Mouse (Mus musculus) spleen, postnatal 14 days (tissue): ENCODE results near the gene Olfr453.

ENCODE experiments used
- DNase-seq, 2 experiments: peaks; one replicate each; pipeline ENCODE4 v3.0.0; 2021 to 2022; ENCODE audit warnings: low spot score in 2 of 2

Gene Olfr453

DNA sequence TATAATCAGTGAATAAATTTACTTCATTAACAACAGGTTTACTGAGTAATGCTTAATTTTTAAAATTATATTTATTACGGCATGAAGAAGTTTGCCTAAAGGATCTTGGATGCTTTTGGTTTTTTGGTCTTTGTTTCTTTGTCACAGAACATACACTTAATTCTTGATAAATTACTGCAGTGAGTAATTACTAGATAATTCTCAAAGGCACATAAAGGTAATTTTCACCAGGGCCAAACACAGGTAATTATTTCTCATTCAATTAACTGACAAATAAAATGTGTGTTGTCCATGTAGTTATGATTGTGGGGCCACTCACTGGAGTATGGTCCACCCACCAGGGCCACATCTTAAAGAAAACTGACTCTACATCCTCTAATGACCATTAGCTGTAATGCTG is at the start of gene Olfr453:
Gene Olfr453, plus strand, starts transcription at position 301 of the 400 bp plus-strand sequence.
- no peak for DNase-seq

DNA sequence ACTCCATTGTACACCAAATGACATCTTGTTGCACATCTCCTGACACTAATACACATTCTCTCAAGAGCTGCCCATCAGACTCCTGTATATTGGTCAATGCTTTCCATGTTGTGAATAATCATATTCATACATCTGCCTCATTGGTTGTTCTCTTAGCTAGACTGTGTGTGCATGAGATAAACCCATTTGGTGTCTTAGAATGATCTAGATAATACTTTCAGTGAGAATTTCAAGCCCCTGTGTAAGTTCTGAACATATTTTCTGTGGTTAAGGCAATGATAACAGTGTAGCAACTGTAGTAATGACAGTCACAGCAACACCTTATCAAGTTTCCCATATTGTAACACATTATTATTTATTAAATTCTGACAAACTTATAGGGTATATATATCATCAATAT is 49.4 kb upstream of the Olfr453 start:
- no peak for DNase-seq

DNA sequence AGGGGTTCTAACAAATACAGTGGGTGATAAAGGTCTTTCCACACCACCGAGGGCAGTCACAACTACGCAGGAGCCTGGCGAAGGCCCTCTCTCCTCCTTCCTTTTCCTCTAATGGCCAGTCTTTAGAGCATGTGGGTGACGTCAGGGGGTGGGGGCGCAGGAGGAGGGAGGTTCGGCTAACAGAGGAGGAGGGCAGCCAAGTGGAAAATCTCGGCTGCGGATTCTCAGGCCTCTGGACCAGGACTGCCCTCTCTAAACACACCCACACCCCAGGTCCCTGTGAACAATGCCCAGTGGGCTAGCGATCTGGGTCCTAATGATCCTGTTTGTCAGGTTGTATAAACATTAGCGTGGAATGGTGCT is 47.0 kb upstream of the Olfr453 start:
- no peak for DNase-seq

DNA sequence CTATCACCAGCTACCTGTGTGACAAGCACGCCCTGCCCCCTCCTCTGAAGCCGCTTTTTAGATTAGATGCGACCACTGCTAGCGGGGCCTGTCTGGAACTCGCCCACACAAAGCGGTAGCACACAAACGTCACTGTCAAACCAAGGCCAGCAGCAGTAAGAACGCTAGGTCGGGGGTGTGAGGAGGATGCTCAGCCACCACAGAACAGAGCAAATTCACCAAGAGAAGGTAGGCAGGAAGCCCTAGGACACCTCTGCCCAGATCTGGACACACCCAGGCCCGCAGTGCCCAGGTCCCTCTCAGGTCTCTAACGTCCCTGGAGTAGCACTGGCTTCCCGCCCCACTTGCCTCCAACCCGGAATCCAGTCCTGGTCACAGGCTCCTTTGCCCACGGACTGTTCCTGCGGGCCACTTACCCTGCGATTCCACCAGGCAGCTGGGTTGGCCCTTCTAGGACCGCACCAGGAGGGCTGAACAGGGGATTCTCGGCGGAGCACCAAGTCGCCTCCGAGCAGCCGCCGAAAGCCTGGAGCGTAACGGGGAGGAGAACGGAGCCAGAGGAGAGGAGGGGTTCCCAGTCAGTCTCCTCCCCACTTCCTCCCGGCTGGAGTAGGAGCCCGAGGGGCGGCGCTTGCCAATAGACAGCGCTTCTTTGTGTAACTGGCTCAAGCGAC is 46.5 kb upstream of the Olfr453 start:
- DNase-seq, result no peak

DNA sequence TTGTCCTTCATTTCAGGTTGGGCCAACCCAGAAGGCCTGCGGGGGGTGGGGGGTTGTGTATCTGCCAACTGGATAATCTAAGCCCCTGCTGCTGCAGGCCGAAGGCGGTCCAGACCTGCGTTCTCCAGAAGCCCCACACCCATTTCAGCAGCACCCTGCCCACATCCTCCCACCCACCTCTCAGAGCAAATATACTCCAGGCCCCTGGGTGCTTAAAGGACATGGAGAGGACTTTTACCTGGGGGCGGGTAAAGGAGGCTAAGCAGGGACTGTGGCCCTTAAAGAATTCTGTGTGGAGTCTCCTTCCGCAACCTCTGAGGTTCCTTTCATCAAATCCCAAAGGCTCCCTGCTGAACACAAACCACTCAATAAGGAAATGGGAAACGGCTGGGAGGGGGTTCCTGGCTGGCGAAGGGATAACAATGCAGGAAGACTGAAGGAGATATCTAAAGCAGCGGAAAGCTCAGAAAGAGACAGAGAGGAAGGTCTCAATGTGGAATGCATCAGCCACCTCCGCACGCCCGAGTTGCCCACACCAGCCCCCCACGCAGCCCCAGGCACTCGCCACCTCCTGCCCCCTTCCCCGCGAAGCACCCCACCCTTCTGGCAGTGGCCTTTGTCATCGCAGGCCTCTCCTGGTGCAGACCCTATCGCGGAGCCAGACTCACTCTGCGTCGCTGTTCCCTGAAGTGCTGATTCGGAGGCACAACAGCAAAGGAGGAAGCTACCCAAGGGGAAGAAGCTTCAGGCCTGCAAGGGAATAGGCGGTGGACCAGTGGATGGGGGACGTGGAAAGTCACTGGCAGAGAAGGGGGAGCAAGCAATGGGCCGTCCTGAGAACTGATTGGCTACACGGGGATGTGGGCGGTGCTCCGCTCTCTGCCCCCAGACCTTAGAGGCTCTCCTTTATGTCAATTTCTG is 29.6 kb upstream of the Olfr453 start, which contains the start of gene Tcaf1:
Gene Tcaf1, minus strand, starts transcription at position 798 of the 921 bp plus-strand sequence.
- DNase-seq, result no peak

DNA sequence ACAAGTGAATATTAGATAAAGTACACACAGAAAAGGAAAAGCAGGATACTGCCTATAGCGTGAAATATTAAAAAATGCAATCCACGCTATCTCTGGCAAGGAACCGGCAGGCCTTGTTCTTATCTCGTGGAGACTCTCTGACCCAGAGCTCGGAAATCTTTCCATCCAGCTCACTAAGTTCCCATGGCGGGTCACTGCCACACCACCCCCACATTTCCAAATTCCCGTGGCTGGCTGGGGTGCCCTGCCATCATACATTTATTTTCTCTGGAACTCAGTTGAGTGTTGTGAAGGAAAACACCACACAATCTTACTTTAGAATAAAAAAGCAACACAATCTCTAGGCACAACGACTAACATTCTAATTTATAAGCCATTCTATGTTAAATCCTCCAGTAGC is 24.5 kb upstream of the Olfr453 start:
- no peak for DNase-seq

DNA sequence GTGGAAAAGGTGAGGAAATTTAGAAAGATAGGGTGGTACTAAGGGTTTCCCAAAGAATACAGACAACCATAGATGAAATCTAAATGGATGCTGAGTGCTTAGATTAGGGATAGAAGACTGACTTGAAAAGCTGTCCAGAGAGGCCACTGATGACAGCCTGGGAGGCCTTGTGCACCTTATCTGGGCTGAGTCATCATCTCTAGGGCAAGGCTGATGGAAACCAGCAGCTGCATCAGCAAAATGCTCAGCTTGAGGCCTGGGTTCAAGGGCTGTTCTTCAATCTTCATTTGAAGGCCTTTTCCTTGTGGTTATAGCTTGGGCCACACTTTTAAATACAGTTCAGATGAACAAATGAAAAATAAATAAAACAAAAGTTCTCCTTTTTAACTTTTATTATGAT is 21.2 kb upstream of the Olfr453 start:
- DNase-seq, result no peak

DNA sequence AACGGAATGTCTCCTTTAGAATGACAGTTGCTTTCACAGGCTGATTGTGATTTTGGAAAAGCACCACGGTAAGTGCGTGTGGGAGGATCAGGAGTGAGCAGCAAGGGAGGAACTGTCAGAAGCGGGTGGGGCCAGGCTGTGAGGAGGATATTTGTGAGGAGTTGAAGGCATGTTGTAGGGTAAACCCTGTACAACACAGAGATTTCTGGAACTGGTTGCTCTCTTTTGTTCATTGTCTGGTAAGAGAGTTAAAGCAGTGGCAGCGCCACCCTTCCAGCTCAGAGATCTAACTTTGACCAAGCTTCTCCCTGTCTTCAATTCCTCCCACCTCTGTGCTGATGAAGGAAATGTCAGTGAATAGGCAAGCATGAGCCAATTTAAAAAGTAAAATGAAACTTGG is 3.1 kb downstream of the Olfr453 start:
- DNase-seq, result no peak

DNA sequence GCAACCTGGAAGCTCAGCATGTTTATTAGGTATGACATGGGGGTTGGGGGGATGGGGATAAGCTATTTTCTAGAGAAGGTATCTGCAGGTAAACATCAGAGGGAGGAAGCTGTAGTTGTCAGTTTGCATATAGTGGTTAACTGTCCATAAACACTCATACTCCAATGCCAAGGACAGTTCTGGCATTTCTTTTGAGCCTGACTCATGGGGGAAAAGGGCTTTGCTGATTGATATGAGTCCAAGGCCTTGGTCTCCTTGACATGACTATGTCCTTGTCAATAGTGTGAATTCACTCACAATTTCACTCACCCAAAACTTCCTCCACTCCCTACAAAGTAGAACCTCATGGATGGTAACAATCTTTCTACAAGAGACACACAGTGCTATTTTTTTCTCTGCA is 8.7 kb downstream of the Olfr453 start:
- no peak for DNase-seq

DNA sequence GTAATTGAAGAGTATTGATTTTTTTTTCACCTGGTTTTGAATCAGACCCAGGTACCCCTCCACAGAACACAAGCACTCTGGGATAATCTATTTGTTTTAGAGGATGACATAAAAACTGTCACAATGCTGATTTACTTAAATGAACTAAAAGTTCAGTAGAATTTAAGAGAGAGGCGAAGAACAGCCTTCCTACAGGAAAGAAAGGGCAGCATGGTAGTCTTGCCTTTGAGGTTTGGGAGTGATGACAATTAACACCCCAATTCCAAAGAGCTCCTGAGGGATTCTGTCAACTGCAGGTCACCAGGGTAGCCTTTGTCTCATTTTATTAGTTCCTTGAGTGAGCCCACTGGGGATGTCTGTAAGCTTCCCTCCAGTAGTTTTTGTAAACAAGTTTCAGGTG is 16.9 kb downstream of the Olfr453 start, which contains the start of gene Olfr38:
Gene Olfr38, plus strand, starts transcription at position 301 of the 400 bp plus-strand sequence.
- no peak for DNase-seq

DNA sequence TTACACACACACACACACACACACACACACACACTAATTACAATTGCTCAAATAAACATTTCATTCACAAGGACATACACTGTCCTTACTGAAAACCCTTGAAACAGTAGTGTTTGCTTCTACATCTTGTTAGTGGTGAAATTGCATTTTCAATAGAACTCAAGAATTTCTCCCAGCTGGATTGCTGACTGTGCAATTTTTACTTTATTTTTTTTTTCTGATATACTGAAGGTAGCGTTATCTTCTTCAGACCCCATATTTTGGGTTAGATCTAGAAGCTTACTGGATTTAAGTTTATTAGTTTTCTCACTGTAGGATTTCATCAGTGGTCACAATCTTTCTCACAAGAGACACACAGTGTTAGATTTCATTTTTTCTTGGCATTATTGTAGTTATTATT is 37.9 kb downstream of the Olfr453 start:
- DNase-seq, result no peak

DNA sequence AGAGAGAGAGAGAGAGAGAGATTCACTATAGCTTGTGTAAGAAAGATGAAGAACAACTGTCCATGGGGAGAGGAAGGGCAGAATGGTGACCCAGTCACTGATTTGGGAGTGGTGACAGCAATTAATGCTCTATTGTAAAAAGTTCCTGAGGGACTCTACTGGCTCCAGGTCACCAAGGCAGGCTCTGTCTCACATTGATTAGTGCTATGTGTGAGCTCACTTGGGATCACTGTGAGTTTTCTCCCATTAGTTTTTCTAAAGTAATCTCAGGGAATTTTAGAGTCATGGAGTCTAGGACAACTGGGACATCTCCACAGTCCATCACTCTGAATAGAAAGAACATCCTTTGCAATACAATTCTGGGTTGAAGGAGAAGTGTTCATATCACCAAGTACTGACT is 45.6 kb downstream of the Olfr453 start, which contains the start of gene Olfr452:
Gene Olfr452, plus strand, starts transcription at position 301 of the 400 bp plus-strand sequence.
- DNase-seq, result no peak

DNA sequence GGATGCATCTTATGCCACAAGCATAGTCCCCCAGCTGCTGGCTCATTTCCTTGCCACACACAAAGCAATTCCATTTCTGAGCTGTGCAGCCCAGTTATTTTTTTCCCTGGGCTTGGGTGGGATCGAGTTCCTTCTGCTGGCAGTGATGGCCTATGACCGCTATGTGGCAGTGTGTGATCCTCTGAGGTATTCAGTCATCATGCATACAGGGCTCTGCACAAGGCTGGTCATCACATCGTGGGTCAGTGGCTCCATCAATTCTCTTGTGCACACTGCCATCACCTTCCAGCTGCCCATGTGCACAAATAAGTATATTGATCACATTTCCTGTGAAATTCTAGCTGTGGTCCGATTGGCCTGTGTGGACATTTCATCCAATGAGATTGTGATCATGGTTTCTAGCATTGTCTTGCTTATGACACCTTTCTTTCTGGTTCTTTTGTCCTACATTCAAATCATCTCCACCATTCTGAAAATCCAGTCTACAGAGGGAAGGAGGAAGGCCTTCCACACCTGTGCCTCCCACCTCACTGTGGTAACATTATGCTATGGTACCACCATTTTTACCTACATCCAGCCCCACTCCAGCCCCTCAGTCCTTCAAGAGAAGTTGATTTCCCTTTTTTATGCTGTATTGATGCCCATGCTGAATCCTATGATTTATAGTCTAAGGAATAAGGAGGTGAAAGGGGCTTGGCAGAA is 51.2 kb downstream of the Olfr453 start:
- no peak for DNase-seq

DNA sequence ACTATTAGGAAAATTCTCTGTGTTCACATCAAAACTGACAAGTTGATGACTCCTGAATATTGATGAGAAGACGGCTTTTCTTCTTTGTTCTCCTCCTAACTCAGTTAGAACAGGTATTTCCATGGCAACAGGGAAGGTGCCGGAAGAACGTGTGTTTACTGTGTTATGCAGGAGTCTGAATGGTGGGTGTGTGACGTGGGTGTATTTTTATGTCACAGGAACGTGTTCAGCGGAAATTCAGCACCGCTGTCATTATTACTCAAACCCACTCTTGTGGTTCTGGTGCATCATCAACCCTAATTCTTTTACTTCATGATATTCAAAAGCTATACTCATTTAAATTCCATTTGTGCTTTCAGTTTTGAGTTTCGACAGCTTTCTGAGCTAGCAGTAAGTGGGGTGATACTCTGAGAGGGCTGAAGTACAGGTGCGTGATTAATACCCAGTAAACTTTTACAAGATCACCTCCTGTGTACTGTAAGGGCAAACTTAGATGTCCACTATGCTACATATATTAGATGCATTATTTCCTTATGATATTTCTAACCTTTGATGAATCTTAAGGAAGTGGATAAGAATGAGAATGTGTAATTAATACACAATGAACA is 51.9 kb downstream of the Olfr453 start:
- DNase-seq, result no peak

DNA sequence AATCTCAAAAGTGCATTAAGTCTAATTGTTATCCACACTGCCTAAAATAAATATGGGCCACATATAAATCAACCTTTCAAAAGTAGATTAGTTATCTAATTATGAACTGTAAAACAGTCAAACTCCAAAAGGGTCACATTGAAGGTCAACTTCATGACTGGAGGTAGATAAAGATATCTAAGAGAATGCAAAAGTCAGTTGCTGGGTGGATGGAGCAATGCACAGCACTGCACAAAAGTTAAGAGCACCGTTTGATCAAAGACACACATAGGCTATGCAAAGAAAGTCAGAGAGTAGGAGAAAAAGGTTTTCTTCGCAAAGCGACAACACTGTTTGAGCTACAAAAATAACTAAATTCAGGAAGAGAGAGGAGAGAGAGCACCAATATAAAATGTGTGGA is 55.8 kb downstream of the Olfr453 start:
- no peak for DNase-seq
